Mouse (Mus musculus) hindbrain, embryonic 12.5 days (tissue): ENCODE measurements at regions not wholly inside any gene's neighbourhood (a gene's known extent, or its start where the extent isn't known, plus 50 kb on each side); places are given as distances from the start of the nearest gene placed in this dataset.

Experiments
- ATAC-seq: fragments of 200-750 bp; cut with Nextera tagmentation; 2 replicates; pipeline ENCODE4 v1.8.0; 2017; ENCODE audit warnings: moderate TSS enrichment; ENCODE audit not compliant: low FRiP score
- H3K27ac ChIP-seq: fragments of 300-500 bp; sonication (generic); 2 replicates; pipeline ENCODE4 v1.5.1; 2016; ENCODE audit warnings: mild to moderate bottlenecking
- H3K27me3 ChIP-seq: fragments of 300-500 bp; sonication (generic); 2 replicates; pipeline ENCODE4 v1.6.1; 2016; ENCODE audit warnings: mild to moderate bottlenecking
- H3K36me3 ChIP-seq: fragments of 300-500 bp; sonication (generic); 2 replicates; pipeline ENCODE4 v1.6.1; 2016; ENCODE audit warnings: mild to moderate bottlenecking
- H3K4me1 ChIP-seq: fragments of 300-500 bp; sonication (generic); 2 replicates; pipeline ENCODE4 v1.6.1; 2016
- H3K4me2 ChIP-seq: fragments of 300-500 bp; sonication (generic); replicated peaks from 2 replicates; pipeline ENCODE4 v1.6.1; 2016; ENCODE audit warnings: mild to moderate bottlenecking
- H3K4me3 ChIP-seq: fragments of 300-500 bp; sonication (generic); 2 replicates; pipeline ENCODE4 v1.5.1; 2016; ENCODE audit warnings: mild to moderate bottlenecking
- H3K9ac ChIP-seq: fragments of 300-500 bp; sonication (generic); 2 replicates; pipeline ENCODE4 v1.6.1; 2016; ENCODE audit warnings: mild to moderate bottlenecking, moderate library complexity
- H3K9me3 ChIP-seq: fragments of 300-500 bp; sonication (generic); replicated peaks from 2 replicates; pipeline ENCODE4 v1.6.1; 2016; ENCODE audit warnings: mild to moderate bottlenecking
- WGBS: fragments of 180-500 bp; shearing (Covaris S2); methylation state at CpG from one replicate; pipeline ENCODE4 v1.1.7; 2016; 5-methylcytosine and 5-hydroxymethylcytosine counted together

DNA sequence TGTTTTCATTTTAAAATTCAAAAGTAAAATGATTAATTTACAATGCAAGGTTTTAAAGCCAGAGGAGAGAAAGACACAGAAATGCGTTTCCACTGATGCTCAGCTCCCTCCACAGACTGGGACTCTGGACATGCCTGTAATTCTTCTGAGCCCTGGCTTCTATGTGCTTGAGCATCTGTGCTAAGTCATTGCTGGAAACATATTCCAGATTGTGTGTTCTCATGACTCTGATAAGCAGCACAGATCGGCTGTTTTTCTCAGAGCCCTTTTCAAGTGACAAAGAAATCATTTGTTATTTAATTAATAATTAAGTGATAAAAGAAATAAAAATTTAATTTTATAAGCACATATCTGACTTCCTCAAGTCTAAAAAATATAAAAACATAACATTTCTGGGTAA, 127.3 kb upstream of the Tfap2d start:
- no peak overlapping the region for H3K27ac ChIP-seq
- no peak for ATAC-seq
- H3K4me1 ChIP-seq = no peaks in the 10 kb centered on the region
- H3K9me3 ChIP-seq = no peaks in the 10 kb centered on the region
- H3K9ac ChIP-seq = no peak overlapping the region
- H3K36me3 ChIP-seq = no peaks in the 10 kb centered on the region
- no peak overlapping the region for H3K4me2 ChIP-seq
- H3K4me3 ChIP-seq = no peak overlapping the region
- no peaks in the 10 kb centered on the region for H3K27me3 ChIP-seq
- WGBS = 74% methylated on average over 2 of the region's 2 CpGs

DNA sequence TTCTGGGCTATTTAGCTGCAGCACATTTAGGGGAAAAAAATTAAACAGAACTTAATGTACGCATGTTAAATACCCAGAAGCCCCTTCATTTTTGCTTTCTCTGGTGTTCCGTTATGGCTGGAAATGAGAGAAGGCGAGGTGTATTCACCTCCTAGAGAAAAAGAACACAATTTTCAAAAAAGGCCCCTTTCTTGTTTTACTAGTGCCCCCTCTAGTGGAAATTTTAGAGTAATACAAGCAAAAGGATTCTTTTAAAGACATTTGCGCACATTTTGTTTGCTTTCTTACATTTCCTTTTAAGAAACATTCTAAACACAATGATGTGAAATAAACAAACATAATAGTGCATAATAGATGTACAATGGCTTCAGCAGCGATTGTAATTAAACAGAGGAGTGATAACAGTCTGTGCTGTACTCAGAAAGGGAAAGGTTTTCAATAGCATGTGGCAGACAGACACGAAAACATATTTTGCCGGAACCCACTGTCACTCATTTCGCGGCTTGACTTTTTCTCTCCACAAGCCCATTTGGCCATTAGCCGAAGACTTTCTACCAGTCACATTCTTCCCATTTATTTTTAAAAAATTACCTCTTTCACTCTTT, 126.0 kb upstream of the Tfap2d start:
- no peak overlapping the region for H3K4me3 ChIP-seq
- no peaks in the 10 kb centered on the region for H3K4me1 ChIP-seq
- H3K36me3 ChIP-seq = no peaks in the 10 kb centered on the region
- no peaks in the 10 kb centered on the region for H3K27me3 ChIP-seq
- ATAC-seq = no peak
- no peak overlapping the region for H3K4me2 ChIP-seq
- 49% methylated on average over 10 of the region's 10 CpGs for WGBS
- no peak overlapping the region for H3K9ac ChIP-seq
- no peak overlapping the region for H3K27ac ChIP-seq
- H3K9me3 ChIP-seq = no peaks in the 10 kb centered on the region

DNA sequence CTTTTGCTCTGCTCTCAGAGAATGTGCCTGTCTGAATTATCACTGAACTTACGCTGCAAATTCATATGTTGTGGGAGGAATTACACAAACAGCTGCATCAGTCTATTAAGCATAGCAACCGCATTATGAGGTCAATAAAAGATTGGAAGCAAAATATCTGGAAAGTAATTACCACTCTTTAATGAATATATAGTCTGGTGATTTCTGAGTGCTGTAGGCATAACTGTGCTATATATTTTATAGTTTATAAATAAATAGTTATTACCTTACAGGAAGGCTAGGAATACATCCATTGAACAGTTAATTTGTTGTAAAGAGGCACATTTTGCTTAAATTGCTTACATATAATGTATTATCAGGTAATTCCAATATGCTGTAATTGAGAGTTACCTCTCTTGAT, 123.7 kb upstream of the Tfap2d start:
- WGBS = 84% methylated on average over 2 of the region's 2 CpGs
- Histone ChIP-seq H3K9me3 (no peaks in the 10 kb centered on the region), H3K9ac (no peak overlapping the region), H3K4me1 (no peaks in the 10 kb centered on the region), H3K36me3 (no peaks in the 10 kb centered on the region), H3K27ac (no peak overlapping the region), H3K4me3 (no peak overlapping the region), H3K27me3 (no peaks in the 10 kb centered on the region), H3K4me2 (no peak overlapping the region)
- no peak for ATAC-seq

DNA sequence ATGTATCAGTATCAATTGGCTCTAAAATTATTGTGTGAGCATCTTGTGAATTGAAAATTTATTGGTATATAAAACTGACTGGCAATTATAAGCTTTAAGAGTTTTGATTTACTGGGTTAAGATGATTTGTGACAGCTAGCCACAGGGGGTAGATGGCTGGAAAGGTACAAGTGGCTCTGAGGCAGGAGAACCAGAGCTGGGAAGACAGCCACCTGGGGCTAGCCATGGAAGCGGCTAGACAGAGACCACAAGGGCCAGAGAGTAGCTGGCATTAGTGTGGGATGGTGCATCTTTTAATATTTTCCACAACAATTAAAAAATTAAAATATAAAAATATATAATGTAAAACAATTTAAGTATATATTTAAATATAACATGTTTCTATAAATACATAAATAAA, 86.0 kb upstream of the Tfap2d start:
- WGBS = 78% methylated on average over 1 of the region's 1 CpGs
- no peak overlapping the region for H3K9ac ChIP-seq
- ATAC-seq = no peak

More for the DNA sequence above, 86.0 kb upstream of the Tfap2d start:
- Histone ChIP-seq H3K9me3 (no peaks in the 10 kb centered on the region), H3K4me2 (no peak overlapping the region), H3K27ac (no peak overlapping the region), H3K4me3 (no peak overlapping the region), H3K36me3 (no peaks in the 10 kb centered on the region), H3K27me3 (no peaks in the 10 kb centered on the region), H3K4me1 (no peaks in the 10 kb centered on the region)
